Mouse (Mus musculus) embryonic fibroblast, embryonic 13.5 days (primary cell): Measurements from ENCODE around the gene Fgd1. TPM values are rescaled to one million over a fixed set of nuclear protein-coding genes. Genes with fewer than 3 reads are reported as not detected.
A peak's percentile ranks its signal among the peaks of the same experiment; 100 is the strongest.

Experiments
- H3K27ac ChIP-seq: 2 replicates; pipeline ENCODE4 v1.5.1; 2012; ENCODE audit warnings: low read length, control low read depth, inconsistent platforms; ENCODE audit not compliant: insufficient read depth
- H3K4me1 ChIP-seq: 2 replicates; pipeline ENCODE4 v1.6.1; 2011; ENCODE audit warnings: low read length; ENCODE audit not compliant: control insufficient read depth, insufficient read depth
- H3K4me3 ChIP-seq: 2 replicates; pipeline ENCODE4 v1.5.1; 2011; ENCODE audit warnings: mild to moderate bottlenecking, control low read depth, low read length; ENCODE audit not compliant: insufficient read depth
- CTCF ChIP-seq: IDR thresholded peaks from 2 replicates; pipeline ENCODE4 v1.5.1; 2011; ENCODE audit warnings: mild to moderate bottlenecking, control low read depth, low read length, moderate library complexity, borderline replicate concordance; ENCODE audit not compliant: insufficient read depth
- POLR2A ChIP-seq: IDR thresholded peaks from 2 replicates; pipeline ENCODE4 v1.6.1; 2011; ENCODE audit warnings: low read depth, mild to moderate bottlenecking, control low read depth, low read length, moderate library complexity
- polyA plus RNA-seq: library from polyadenylated mRNA; stranded (reverse); fragments of >200 nt; gene quantifications from 2 replicates; pipeline ENCODE4 v1.2.4, GENCODE M21; 2011; ENCODE audit warnings: low read depth; ENCODE audit not compliant: missing spikeins, insufficient read length

Fgd1 gene
- polyA plus RNA-seq, 1 experiment: 25.0 TPM

DNA sequence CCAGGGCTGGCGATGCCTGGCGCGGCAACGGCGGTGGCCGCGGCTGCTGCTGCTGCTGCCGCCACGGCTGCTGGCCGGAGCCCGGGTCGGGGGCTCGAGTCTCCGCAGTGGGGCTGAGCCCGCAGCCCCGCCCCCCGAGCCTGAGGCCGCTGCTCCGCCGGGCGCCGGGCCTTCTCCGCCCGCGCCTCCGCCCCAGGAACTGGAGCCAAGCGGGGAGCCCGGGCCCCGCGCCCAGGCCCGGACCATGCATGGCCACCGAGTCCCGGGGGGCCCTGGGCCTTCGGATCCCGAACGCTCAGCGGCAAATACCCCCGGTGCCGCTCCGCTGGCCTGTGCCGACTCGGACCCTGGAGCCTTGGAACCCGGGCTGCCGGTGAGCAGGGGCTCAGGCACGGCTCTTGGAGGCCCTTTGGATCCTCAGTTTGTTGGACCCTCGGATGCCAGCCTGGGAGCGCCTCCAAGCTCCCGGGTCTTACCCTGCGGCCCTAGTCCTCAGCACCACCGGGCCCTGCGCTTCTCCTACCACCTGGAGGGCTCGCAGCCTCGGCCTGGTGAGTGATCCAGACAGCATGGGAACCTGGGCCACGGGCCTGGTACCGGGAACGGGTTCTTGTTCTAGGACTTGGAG is 1.6 kb downstream of the Fgd1 start:
- peak overlapping the region; percentile 84 for H3K4me3 ChIP-seq
- H3K27ac ChIP-seq: peak overlapping the region; percentile 61
- TF ChIP-seq POLR2A (peak; percentile 5; the same call in 1 of the 2 replicates), CTCF (no peak)
- H3K4me1 ChIP-seq: no peaks in the 10 kb centered on the region

DNA sequence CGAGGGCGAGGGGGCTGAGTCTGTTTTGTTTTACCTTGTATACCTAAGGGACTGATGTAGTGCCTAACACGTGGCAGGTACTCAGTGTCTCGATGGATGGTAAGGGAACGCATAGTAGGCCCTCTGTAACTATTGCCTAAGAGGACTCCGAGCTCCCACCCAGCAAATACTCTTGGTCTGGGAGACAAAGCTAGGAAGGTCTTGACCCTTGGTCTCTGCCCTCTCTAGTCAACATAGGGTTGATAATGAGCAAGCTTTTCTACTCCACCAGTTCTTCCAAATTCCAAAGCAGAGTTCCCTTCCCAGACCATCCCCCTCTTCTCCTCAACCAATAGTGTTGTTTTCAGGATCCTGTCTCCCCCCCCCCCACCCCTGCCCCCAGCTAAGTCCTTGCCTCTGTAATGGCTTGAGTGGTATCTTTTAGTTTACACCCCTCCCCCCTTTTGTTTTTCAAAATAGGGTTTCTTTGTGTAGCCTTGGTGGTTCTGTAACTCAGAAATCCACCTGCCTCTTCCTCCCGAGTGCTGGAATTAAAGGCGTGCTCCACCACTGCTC is 3.8 kb downstream of the Fgd1 start:
- H3K4me1 ChIP-seq: no peaks in the 10 kb centered on the region; the same call in none of the 2 replicates
- H3K27ac ChIP-seq: no peak overlapping the region
- H3K4me3 ChIP-seq: no peak overlapping the region
- TF ChIP-seq POLR2A: no peak
- no peak for TF ChIP-seq CTCF

DNA sequence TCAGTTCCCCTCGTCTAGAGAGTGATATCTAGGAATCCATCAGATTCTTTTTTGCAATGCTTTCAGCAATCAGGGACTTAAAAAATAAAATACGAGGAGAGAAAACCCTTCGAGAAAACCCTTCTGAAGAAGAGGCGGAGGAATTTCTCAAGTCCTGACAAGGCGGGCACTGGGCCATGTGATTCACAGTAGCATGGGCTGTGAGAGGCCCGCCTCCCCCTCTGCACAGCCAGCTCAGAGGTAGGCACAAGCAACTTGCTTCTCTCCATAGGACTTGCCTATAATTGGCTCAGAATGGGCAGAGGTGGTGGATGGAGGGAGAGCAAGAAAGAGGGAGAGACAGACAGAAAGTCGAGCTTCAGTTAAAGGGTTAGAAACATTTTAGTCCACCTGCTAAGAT is 4.4 kb downstream of the Fgd1 start:
- H3K4me3 ChIP-seq: no peak overlapping the region

GRCm38 (mm10) chrX:151054489-151054888 is 8.5 kb downstream of the Fgd1 start:
- no peak overlapping the region for H3K4me3 ChIP-seq
- H3K27ac ChIP-seq: no peak overlapping the region
- TF ChIP-seq POLR2A: no peak
- no peak for TF ChIP-seq CTCF

More for the DNA sequence above, 4.4 kb downstream of the Fgd1 start:
- Histone ChIP-seq H3K27ac (no peak overlapping the region), H3K4me1 (no peaks in the 10 kb centered on the region; the same call in none of the 2 replicates)
- TF ChIP-seq POLR2A (no peak), CTCF (no peak)

DNA sequence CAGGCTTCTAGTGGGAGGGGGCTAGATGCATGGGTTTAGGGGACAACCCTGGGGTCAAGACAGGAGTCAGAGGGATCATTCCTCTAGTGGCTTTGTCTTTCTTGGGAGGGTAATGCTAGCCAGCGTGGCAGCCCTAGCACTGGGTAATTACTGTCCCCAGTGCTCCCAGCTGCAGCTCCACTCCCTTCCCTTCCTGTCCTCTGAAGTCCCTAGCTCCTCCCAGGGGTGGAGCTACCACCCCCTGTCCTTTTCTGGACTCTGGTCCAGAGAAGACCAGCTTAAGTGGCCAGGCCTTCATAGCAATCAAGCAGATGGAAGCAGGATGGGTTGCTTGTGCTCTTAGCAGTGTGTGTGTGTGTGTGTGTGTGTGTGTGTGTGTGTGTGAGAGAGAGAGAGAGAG is 9.6 kb downstream of the Fgd1 start:
- Histone ChIP-seq H3K4me3 (no peak overlapping the region), H3K27ac (no peak overlapping the region), H3K4me1 (no peaks in the 10 kb centered on the region; the same call in none of the 2 replicates)
- no peak for TF ChIP-seq CTCF
- no peak for TF ChIP-seq POLR2A

More at GRCm38 (mm10) chrX:151054489-151054888, 8.5 kb downstream of the Fgd1 start:
- no peaks in the 10 kb centered on the region; the same call in none of the 2 replicates for H3K4me1 ChIP-seq

DNA sequence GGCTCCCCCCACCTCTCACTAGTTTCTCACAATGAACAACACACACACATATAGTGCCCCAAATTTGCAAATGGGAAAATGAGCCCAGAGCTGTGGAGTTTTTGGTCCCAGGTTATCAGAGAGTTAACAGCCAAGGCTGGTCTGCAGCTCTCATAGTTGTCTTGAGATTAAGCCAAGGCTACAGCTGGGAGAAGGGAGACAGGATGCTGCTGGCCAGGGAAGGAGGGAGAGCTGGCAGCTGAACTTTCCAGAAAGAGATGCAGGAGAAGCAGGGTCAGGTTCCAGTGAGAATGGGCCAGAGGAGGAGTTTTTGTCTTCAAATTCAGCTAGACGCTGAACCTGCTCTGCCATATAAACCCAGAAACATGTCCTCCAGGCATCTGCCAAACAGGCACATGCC is 13.4 kb downstream of the Fgd1 start:
- H3K4me1 ChIP-seq: no peaks in the 10 kb centered on the region; the same call in 1 of the 2 replicates
- TF ChIP-seq POLR2A (no peak), CTCF (no peak)
- H3K27ac ChIP-seq: no peak overlapping the region
- no peak overlapping the region for H3K4me3 ChIP-seq

GRCm38 (mm10) chrX:151061615-151062299 is 15.8 kb downstream of the Fgd1 start:
- H3K4me1 ChIP-seq: no peaks in the 10 kb centered on the region
- H3K4me3 ChIP-seq: no peak overlapping the region
- TF ChIP-seq POLR2A (no peak), CTCF (no peak)
- no peak overlapping the region for H3K27ac ChIP-seq

DNA sequence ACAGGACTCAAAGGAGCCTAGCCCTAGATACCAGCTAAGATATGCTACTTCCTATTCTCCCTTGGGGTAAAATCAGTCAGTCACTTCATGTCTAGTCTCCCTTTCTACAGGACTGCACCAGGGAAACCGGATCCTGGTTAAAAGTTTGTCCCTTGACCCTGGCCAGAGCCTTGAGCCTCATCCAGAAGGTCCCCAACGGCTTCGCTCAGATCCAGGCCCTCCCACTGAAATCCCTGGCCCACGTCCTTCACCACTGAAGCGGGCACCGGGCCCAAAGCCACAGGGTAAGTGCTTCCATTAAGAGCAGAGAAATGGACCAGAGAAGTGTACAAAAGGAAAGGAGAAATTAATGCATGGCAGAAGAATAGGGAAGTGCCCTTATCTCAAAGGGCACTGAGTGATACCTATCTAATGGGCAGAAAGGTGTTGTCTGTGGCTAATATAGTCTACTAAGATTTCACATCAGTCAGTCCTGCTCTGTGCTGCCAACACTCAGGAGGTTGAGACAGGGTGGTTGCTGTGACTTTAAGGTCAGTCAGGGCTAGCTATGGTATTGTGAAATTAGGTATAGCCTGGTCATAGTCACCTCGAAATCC is 20.2 kb downstream of the Fgd1 start:
- Histone ChIP-seq H3K27ac (no peak overlapping the region), H3K4me1 (no peaks in the 10 kb centered on the region), H3K4me3 (no peak overlapping the region)
- TF ChIP-seq POLR2A (no peak), CTCF (no peak)

GRCm38 (mm10) chrX:151067876-151068275 is 21.9 kb downstream of the Fgd1 start:
- H3K4me3 ChIP-seq: no peak overlapping the region
- no peaks in the 10 kb centered on the region for H3K4me1 ChIP-seq
- TF ChIP-seq POLR2A (no peak), CTCF (no peak)
- H3K27ac ChIP-seq: no peak overlapping the region

GRCm38 (mm10) chrX:151076007-151076406 is 30.1 kb downstream of the Fgd1 start:
- no peak for TF ChIP-seq CTCF
- TF ChIP-seq POLR2A: no peak

More at GRCm38 (mm10) chrX:151076007-151076406, 30.1 kb downstream of the Fgd1 start:
- Histone ChIP-seq H3K27ac (no peak overlapping the region), H3K4me3 (no peak overlapping the region), H3K4me1 (no peaks in the 10 kb centered on the region; the same call in 1 of the 2 replicates)
